Mouse (Mus musculus): Measurements from ENCODE around the gene Elp4. TPM values are rescaled to one million over a fixed set of nuclear protein-coding genes. Genes with fewer than 3 reads are reported as not detected.

Gene Elp4
- total RNA-seq, 1 experiment from 2014 or later: 16.6 TPM

DNA sequence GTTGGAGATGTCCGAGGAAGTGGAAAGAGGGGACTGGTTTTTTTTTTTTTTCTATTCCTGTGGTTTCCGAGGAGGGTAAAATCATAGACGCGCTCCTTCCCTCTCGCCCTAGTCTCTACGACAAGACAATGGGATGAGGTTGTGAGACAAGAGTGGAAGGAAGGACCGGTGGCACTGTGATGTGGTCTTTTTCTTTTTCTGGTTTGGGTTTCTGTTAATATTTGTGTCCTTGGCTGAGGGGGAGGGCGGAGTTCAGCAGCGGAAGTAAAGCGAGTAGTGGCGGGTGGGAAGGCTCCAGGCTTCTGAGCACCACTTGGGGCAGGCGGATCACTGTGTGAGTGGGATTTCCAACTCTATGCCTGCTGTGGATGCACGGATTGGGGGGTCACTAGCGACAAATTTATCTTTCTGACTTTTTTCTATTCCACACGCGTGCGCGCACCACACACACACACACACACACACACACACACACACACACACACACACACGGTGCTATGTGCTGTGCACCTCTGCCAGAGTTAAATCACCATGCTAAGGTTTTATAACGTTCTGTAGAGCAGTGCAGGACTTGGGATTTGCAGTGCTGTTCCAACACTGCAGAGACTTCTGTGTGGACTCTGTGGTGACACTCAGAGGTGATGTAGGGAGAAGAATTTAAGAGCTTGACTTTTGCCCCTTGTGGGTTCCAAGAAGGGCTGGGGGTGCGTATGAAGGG is 221.6 kb downstream of the Elp4 start:
- no peak for DNase-seq

DNA sequence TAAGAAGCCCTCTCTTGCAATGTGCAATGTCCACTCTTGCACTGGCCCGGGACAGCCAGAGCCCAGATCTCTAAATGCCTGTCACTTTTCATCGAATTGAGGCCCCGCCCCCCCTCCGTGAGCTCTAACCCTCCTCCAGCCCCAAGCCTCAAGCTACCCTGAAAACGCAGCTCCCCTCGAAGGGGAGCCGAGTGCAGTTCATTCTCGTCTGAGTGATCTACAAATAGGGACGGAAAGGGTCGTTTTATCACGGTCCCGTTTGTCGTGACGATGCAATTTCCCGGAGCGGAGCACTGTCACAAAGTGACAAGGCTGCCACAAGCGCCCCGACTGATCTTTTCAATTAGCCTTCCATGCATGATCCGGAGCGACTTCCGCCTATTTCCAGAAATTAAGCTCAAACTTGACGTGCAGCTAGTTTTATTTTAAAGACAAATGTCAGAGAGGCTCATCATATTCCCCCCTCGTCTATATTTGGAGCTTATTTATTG is 222.3 kb downstream of the Elp4 start:
- no peak for DNase-seq

DNA sequence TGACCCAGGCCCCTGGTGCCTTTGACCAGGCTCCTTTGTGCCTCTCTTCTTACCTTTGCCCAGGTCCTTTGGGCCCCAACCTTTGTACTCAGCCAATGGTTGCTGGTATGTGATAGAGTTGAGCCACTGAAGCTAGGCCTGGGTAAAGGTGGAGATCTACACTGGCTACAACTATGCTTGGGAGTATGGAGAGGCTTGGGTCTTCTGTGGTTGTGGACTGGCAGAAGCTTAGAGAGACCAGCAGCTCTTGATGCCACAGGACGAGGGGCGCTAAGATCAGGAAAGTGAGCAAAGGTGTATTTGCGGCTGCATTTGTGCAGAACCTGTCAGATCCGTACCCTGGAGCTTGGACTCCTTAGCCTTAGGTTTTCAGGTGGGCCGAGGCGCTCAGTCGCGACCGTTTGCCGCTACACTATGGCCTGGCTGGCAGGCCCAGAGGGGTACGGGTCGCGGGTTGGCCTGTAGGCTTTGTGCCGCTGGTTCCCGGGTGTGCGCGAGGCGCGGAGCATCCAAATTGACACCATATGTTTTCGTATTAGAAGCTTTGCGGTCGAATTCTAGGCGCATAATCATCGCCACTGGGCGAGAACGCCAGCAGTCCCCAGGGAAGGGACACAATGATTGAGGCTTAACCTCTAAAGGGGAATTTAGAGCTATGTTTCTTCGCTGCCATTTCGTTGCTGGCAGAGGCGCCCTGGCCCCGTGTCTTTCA is 223.2 kb downstream of the Elp4 start:
- DNase-seq: no peak

DNA sequence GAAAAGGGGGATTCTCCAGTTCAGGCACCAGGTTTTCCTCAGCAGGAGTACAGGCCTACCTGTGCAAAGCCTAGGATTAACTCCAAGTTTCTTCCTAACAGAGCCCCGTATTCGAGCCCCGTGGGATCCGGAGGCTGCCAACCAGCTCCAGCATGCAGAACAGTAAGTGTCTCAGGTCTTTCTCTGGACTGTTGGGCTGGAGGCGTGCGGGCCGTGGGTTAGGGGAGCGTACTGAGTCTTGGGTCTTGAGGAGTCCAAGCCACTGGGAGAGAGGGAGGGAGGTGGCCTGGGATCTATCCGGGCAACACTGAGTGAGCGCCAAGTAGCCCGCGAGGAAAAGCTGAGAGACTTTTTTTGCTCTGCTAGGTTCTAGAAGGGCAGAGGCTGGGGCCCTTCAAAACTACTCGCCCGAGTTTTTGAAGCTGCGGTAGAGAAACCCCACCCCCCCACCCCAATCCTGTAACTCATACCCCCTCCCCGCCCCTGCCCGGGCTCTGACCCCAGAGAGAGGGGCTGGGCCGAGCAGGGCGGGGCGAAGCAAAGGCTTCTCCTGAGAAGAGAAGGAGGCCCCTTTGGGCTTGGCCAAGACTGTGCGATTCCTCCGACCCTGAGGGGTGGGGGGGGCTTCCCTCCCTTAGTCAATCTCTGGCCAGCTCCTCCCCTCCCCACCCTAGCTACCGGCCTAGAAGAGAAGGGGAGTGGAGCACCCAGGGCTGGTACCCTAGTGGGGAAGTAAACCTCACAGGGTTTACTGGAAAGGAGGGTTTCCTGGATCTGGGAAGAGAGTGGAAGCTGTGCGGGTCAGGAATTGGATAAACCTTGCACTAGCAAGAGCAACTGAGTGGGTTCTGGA is 224.0 kb downstream of the Elp4 start:
- no peak for DNase-seq

DNA sequence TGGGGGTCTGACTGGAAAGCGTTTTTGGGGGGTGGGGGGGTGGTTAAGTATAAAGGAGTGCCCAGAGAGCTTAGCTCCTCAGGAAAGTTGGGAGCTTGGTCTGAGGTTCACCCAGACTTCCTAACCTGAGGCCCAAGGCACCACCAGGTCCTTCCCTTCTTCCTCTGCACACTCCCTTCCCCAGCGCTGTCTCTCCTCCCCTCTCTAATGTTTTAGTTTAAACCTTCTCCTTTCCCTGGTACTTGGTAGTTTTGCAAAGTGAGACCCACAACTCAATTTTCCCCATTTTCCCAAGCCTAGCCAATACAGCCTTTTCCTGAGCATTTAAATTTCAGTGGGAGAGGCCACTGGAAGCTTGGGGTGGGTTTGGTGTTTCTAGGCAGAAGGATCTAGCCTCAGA is 225.0 kb downstream of the Elp4 start:
- DNase-seq: no peak

DNA sequence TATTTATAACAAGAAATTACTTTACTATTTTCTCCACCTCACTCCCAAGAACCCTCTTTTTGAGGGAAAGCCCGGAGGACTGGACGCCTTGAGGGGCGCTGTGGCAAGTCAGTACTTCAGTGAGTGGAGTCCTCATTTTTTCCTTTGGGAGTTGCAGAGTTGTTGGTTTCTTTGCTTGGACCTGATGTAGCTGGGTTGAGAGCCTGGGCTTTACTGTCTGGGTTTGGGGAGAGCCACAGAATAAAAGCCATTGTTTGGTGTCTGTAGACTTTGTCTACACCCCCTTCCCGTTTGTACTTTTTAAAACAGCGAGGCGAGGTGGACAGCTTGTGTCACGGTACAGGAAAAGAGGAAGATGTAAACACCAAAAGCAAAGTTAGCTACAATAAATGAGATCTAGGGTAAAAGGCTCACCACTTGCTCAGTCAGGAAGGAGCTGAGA is 225.5 kb downstream of the Elp4 start:
- DNase-seq: no peak

DNA sequence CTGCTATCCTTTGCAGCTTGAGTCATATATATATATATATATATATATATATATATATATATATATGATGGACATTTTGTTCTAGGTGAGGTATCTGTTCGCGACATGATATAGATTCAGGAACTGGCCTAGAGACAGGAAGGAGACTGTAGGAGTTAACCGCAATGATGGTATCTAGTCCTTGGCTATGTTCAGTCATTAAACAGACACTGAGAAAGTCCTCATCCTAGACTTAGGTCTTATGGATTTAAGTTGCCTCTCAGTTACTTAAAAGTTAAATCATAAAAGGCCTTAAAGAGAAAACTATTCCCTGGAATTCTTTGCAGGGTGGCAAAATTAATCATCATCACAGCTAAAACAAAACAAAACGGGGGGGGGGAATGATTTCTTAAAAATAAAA is 226.1 kb downstream of the Elp4 start:
- DNase-seq: no peak

DNA sequence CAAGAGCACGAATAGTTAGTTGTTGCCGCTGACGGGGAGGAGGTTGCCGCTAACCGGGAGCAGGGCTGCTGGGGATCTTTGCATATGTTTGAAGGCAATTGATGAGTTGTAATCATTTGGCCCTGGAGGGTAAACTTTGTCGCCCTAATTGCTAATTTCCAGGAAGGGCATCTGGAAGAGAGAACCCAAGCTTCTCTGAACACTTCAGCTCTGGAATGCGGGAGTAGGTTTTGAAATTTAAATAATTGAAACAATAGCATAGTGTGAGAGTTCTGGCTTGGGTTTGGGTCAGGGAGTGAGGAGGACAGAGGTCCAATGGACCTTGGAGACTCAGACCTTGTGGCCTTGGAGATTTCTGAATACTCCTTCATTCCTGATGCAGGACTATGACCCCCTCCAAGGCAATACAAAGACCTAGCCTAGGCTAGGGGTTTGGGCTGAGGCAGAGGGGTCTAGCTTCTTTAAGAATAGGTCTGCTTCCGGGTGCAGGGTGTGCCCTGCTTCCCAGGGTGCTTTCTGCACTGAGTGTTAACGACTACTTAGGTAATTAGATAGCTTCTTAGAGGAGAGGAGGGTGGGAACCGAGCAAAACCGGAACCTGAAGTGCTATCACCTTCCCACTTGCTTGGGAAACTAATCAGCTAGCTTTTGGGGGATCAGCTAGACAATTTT is 226.8 kb downstream of the Elp4 start:
- no peak for DNase-seq

DNA sequence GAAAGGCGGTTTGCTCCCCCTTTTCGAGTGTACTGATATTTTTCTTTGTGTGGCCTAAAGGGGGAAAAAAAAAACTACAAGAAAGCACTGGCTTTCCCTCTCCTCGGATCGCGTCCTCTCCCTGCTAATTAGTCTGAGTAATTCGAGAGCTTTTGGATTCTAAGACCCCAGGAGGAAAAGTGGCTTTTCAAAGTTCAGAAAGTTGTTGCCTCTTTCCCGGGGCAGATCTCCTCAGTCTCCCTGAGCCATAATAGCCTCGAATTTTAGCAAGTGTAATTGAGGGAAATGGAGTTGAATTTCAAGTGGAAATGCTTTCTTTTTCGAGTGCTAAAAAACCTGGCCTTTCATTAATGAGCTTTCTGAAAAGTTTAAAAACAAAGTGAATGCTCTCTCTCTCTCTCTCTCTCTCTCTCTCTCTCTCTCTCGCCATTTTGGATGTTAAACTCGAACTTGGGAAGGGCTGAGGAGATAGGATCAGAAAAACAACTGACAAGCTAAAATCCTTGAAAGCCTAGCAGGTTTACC is 227.4 kb downstream of the Elp4 start:
- DNase-seq: no peak

DNA sequence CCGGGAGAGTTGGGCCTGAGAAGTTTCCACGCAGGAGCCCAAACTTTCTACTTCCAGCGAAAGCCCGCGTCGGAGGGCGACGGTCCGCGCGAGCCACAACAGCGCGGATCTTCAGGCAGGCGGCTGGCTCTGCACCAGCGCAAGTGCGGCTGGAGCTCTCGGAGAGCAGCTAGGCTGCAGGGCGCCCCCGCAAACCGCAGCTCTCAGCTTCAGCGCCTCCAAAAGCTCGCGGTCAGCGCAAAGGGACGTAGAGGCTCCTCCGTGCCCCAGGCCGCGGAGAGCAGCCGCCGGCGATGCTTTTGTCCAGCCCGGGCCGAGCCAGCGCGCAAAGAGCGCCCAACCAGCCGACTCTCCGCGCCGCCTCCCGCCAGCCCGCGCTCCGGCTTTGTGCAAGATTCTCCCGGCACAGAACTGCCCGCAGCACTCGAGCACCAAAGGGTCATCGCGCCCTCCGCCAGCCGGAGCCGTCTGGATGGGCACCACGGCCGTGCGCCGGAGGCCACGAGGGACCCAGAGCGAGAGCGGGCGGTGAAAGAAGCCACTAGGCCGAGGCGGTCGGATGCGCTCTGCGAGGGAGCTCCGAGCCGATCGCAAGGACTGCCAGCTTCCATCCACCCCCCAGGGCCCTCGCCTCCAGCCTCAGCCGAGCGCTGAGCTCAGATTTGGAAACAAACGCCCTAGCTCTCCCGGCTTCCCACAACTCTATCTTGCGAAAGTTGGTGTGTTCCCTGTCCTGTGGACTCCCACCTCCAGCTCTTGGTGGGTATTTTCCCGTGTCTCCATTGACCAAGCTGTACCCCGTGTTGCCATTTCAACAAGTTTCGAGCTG is 228.1 kb downstream of the Elp4 start:
- DNase-seq: peak; percentile 43

DNA sequence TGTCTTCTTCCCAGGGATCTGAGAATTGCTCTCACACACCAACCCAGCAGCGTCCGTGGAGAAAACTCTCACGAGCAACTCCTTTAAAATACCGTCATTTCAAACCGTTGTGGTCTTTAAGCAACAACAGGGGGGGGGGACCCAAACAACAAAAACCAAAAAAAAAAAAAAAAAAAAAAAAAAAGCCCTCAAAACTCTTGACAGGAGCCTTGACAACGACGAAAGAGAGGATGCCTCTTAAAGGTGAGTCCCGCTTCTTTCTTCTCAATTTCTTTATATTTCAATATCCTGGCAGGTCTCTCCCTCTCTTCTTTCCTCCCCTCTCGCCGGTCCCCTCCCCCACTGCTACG is 228.7 kb downstream of the Elp4 start:
- DNase-seq: no peak

DNA sequence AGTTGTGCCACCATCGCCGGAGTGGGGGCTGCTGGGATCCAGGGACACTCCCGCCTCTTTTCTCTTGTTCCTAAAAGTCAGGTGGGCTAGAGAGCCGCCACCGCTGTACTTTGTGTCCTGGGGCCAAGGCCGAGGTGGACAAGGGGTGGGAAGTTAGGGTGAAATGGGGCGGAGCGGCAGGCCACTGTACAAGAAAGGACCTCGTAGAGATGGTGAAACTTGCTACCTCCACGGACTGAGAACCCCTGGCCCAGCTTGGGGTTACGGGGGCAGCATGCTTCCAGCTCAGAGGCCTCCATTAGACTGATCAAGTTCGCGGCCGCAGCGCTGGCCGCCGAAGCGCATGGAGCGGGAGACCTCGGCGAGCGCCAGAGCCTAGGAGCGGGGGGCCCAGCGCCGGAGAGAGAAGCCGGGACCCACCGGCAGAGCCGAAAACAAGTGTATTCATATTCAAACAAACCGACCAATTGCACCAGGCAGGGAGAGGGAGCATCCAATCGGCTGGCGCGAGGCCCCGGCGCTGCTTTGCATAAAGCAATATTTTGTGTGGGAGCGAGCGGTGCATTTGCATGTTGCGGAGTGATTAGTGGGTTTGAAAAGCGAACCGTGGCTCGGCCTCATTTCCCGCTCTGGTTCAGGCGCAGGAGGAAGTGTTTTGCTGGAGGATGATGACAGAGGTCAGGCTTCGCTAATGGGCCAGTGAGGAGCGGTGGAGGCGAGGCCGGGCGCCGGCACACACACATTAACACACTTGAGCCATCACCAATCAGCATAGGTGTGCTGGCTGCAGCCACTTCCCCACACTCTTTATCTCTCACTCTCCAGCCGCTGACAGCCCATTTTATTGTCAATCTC is 229.3 kb downstream of the Elp4 start:
- peak; percentile 61 for DNase-seq

DNA sequence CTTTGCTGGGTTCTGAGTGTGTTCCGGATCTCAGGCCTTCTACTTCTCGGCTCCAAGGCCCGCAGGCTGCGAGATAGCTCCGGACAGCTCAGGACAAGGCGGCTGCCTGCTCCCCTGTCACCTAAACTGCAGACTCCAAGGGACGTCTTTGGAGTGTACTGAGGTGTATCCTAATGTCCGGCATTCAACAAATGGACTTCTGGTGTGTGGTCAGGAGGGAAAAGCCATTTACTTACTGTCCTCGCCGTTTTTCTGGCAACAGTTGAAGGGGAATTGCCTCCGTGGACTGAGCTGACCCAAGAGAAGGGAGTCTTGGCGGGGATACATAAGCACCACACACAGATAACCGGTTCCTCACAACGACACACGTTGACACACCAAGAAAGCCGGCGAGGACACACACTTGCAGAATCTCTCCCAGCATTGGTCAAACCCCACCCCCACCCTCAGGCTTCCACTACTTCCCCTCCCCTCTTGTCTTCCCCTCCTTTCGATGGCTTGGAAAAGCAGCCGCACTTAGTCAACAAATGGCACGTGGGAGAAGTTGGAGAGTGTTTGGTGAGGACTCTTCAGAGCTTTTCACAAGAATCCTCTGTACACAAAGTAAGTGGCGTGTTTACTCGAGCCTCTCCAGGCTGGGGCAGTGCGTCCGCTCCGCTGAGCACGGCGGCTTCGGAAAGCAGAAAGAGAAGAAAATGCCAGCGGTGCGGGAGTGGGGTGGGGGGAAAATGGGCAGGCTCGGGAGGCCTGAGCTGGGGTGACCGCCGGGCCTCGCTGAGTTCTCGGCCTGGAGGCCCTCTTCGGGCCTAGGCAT is 230.1 kb downstream of the Elp4 start:
- DNase-seq: no peak

DNA sequence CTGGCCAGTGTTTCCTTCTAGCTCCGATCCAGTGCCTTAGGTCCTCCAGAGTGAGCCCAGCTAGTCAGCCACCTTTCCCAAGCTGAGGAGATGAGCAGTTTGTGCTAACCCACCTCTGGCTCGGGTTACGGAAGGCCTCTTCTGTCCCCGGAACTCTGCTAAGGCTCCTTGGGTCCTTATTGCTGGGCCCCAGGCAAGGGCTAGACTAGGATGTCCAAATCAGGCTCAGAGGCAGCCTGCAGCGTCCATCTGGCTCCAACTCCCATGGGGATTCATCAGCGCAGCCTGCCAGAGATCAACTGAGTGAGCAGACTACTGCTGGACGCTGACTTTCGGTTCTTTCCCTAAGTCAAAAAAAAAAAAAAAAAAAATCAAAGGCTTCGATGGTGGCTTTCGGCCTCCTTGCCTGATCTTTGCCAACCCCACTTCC is 230.7 kb downstream of the Elp4 start:
- DNase-seq: peak; percentile 54

DNA sequence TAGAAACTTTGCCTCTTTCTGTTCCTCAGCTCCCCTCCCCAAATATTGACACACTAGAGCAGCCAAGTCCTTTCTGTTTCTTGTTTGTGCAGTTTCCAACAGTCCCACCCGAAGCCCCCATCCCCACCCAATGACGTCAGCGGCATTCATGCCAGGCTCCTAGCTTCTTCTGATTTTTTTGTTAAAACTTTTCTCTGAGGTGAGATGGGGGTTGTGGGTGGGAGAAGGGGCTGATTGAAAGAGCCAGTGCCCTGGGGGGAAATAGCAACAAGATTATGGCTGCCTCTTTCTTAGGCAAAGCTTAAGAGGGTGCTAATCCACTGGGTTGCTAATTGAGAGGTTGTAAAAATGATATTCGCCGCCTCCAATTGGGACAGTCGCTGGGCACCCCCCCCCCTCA is 231.3 kb downstream of the Elp4 start:
- DNase-seq: no peak

DNA sequence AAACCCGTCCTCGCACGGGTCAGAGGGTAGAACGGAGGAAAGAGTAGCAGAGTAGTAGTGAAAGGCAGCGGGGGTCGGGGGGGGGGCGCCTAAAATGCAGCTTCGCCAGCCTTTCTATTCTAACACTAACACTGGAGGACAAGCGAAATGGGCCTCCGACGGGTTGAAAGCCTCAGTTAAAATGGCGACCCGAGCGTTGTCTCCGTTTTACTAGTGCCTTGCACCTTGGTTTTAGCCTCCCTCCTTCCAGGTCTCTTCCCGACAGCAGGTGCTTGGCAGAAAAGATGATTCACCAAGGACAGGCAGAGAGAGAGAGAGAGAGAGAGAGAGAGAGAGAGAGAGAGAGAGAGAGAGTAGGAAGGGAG is 231.8 kb downstream of the Elp4 start:
- DNase-seq: no peak

DNA sequence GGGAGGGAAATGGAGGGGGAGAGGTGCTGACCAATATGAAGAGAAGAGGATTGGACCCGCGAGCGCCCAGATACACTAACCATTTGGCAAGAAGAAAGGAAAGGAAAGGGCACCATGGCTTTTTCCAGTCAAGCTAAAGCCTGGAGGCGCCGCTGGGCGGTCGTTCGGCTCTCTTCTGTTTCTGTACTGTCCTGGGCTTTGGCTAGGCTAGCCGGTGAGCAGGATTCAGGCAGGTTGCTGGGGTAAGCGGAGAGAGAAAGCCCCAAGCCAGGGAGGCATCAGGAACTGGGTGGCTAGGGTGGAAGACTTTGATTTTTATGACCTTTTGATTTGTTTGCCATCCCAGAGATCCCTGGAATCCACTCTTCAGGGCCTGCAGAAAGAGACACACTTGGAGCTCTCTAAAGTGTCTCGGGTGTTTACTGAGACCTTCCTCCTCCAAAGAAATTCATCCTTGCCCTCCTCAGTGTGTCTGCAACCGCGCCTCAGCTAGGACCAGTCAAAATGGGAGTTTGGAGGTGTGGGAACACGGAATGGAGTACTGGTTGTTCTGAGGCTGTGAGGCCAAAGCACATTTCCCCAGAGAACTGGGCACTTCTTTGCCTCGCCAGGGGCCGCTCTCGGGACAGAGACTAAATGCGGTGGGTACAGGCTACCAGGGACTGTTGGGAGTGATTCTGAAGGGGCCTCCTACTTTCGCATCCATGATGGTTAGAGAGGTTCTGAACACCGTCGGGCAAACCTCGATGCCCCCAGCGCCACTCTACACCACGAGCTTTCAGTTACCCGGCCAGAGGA is 232.4 kb downstream of the Elp4 start:
- DNase-seq: no peak

DNA sequence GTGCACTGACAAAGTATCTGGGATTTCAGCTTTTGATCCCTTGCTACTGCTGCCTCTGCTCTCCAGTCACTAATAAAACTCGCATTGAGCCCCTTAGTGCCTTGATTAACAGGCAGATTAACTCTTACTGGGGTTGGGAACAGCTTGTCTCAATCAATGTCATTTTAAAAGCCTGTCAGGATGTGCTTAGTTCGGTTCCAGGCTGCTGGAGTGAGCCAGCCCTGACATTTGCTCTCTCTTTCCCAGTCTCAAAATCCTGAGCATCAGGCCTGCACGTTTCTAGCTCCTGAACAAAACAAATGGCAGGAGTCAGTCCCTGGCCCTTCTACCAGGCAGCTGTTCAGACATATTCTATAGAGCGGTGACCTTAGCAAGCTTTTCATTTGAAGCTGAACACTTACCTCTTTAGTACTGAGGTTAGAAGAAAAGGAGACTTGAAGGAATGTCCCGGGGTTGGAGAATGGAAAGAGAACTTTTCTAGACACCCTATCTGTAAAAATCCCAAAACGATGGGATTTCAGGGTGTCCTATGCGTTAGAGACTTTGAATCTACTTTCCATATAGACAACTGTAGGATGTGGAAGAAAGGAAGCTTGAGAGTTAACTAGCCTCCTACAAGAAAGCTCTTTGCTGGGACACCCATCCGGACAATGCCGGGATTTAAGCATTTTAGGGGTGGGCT is 233.1 kb downstream of the Elp4 start:
- no peak for DNase-seq
